Mouse (Mus musculus) myocyte (in vitro differentiated cells): ENCODE measurements around the gene Wnt9a.

Experiments
- CEBPB ChIP-seq: IDR thresholded peaks from 2 replicates; pipeline ENCODE4 v1.6.1; 2011; ENCODE audit warnings: mild to moderate bottlenecking, moderate library complexity; ENCODE audit not compliant: poor library complexity, insufficient read depth, severe bottlenecking
- E2F4 ChIP-seq: IDR thresholded peaks from one replicate; pipeline ENCODE4 v1.6.1; 2011; ENCODE audit warnings: mild to moderate bottlenecking, control low read depth, moderate library complexity; ENCODE audit not compliant: insufficient read depth
- MYOD1 ChIP-seq, 3 experiments: IDR thresholded peaks; one replicate each; pipeline ENCODE4 v1.6.1; 2011; ENCODE audit warnings: control low read depth in 2 of 3, low read depth in 2 of 3, mild to moderate bottlenecking in 2 of 3, moderate library complexity in 1 of 3; ENCODE audit not compliant: insufficient read length in 2 of 3, control insufficient read depth in 1 of 3
- POLR2A ChIP-seq: IDR thresholded peaks from one replicate; pipeline ENCODE4 v1.6.1; 2011; ENCODE audit warnings: low read depth, mild to moderate bottlenecking, control low read depth, moderate library complexity; ENCODE audit not compliant: insufficient read length
- POLR2AphosphoS2 ChIP-seq: IDR thresholded peaks from one replicate; pipeline ENCODE4 v1.6.1; 2011; ENCODE audit warnings: low read depth, control low read depth; ENCODE audit not compliant: insufficient read length

GRCm38 (mm10) chr11:59327625-59328024 is 20.9 kb downstream of the Wnt9a start:
- TF ChIP-seq POLR2A, result no peak
- no peak for TF ChIP-seq CEBPB
- no peak for TF ChIP-seq POLR2AphosphoS2
- no peak for TF ChIP-seq E2F4
- no peak for TF ChIP-seq MYOD1 (IDR thresholded peaks at IDR 0.05; ENCODE audit: control insufficient read depth in 1 of 3, insufficient read length in 2 of 3, low read depth in 2 of 3)
